Mouse (Mus musculus): ENCODE results near the gene Tns1.

DNA sequence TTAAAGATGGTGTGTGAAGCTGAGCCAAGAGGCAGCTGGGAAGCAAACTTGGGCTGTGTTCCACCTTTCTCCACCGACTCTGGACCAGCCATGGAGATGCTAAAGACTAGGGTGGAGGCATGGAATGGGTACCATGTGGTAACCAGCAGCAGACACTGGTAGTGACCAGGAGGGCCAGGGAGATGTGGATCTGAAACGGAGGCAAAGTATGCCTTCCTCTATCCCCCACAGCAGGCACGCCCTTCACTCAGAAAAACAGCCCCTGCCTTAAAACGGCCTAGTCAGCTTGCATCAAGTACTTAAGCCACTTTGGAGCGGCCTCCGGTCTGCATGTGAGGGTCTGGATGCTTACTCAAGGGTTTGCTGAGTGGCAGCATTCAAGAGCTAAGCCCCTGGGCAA is 164.9 kb downstream of the Tns1 start:
- TF ChIP-seq CTCF (IDR thresholded peaks at IDR 0.05; ENCODE audit: control insufficient read depth, insufficient read depth, insufficient read length) (no peak), MAX (IDR thresholded peaks at IDR 0.05) (no peak)

Measured in C2C12 (cell line).